Mouse (Mus musculus) stomach, postnatal 0 days (tissue): Measurements from ENCODE around the gene Ubxn10. TPM values are rescaled to one million over a fixed set of nuclear protein-coding genes. Genes with fewer than 3 reads are reported as not detected.

Source experiments
- ATAC-seq: fragments of 200-750 bp; cut with Nextera tagmentation; 2 replicates; pipeline ENCODE4 v1.8.0; 2017; ENCODE audit not compliant: low FRiP score, low TSS enrichment
- DNase-seq: peaks from one replicate; pipeline ENCODE4 v3.0.0-alpha.2; 2016; ENCODE audit warnings: low spot score
- H3K27ac ChIP-seq: fragments of 300-500 bp; sonication (generic); replicated peaks from 2 replicates; pipeline ENCODE4 v1.5.1; 2014; ENCODE audit warnings: mild to moderate bottlenecking, control low read depth
- H3K27me3 ChIP-seq: fragments of 300-500 bp; sonication (generic); 2 replicates; pipeline ENCODE4 v1.6.1; 2014; ENCODE audit warnings: low read length; ENCODE audit not compliant: control insufficient read depth, insufficient read depth
- H3K36me3 ChIP-seq: fragments of 300-500 bp; sonication (generic); 2 replicates; pipeline ENCODE4 v1.6.1; 2014; ENCODE audit warnings: low read length, mixed read lengths; ENCODE audit not compliant: control insufficient read depth, insufficient read depth
- H3K4me1 ChIP-seq: fragments of 300-500 bp; sonication (generic); replicated peaks from 2 replicates; pipeline ENCODE4 v1.6.1; 2014; ENCODE audit warnings: antibody characterized with exemption; ENCODE audit not compliant: control insufficient read depth, insufficient read depth
- H3K4me2 ChIP-seq: fragments of 300-500 bp; sonication (generic); replicated peaks from 2 replicates; pipeline ENCODE4 v1.6.1; 2014; ENCODE audit warnings: low read depth, mild to moderate bottlenecking, control low read depth, moderate library complexity
- H3K4me3 ChIP-seq: fragments of 300-500 bp; sonication (generic); 2 replicates; pipeline ENCODE4 v1.5.1; 2014; ENCODE audit warnings: low read depth, low read length, control low read depth
- H3K9ac ChIP-seq: fragments of 300-500 bp; sonication (generic); 2 replicates; pipeline ENCODE4 v1.6.1; 2014; ENCODE audit warnings: mild to moderate bottlenecking, low read length, control low read depth, mixed read lengths
- H3K9me3 ChIP-seq: fragments of 300-500 bp; sonication (generic); 2 replicates; pipeline ENCODE4 v1.6.1; 2016; ENCODE audit warnings: low read length; ENCODE audit not compliant: control insufficient read depth
- CTCF ChIP-seq: IDR thresholded peaks from 2 replicates; pipeline ENCODE4 v1.5.1; 2016; ENCODE audit warnings: antibody characterized with exemption, low read depth, mild to moderate bottlenecking, moderate library complexity
- EP300 ChIP-seq: optimal IDR thresholded peaks from 2 replicates; pipeline ENCODE3; 2016; ENCODE audit warnings: antibody characterized with exemption
- WGBS: fragments of 180-500 bp; shearing (Covaris S2); extraction: QIAGEN DNeasy Blood & Tissue Kit; methylation state at CpG from one replicate; pipeline ENCODE4 v1.1.7; 2014; 5-methylcytosine and 5-hydroxymethylcytosine counted together
- polyA plus RNA-seq: library from polyadenylated mRNA; unstranded; fragments of >200 nt; fragmentation: Nextera tagmentation; extraction: Ambion mirVana; gene quantifications from 2 replicates; pipeline ENCODE4 v1.2.1, GENCODE M21; 2015

Gene Ubxn10
- polyA plus RNA-seq, 1 experiment from 2014 or later = 0.64 TPM

DNA sequence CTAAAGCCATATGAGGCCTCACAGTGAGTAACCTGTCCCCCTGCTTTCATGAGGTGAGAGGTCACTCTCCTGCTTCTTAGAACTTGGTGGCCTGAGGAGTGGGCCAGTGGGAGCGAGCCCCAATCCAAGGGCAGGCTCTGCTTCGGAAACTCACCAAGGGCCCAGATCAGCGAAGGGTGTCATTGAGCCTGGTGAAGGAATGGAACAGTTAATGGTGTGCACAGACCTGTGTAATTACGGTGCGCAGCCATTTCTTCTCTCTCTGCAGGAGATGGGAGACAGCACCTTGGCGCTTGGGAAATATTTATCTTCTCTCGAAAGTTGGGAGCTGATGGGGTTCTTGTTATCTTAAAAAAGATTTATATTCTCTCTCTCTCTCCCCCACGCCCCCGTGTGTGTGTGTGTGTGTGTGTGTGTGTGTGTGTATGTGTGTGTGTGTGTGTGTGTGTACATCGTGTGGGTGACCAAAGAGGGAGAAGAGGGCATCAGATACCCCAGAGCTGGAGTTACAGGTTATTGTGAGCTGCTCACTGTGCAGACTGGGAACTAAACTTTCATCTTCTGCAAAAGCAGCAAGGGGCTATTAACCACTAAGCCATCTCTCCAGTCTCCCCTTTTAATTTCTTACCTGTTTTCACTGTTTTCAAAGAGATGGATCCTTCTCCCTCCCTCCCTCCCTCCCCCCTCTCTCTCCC is 39.7 kb downstream of the Ubxn10 start:
- H3K27ac ChIP-seq = no peak overlapping the region
- H3K4me3 ChIP-seq = no peak overlapping the region
- no peaks in the 10 kb centered on the region for H3K4me1 ChIP-seq
- H3K9me3 ChIP-seq = no peaks in the 10 kb centered on the region
- DNase-seq = no peak
- H3K9ac ChIP-seq = no peak overlapping the region
- no peaks in the 10 kb centered on the region for H3K27me3 ChIP-seq
- no peak overlapping the region for H3K4me2 ChIP-seq
- ATAC-seq = no peak
- no peaks in the 10 kb centered on the region for H3K36me3 ChIP-seq
- WGBS = 44% methylated on average over 9 of the region's 10 CpGs
- TF ChIP-seq EP300 (no peak), CTCF (no peak)

DNA sequence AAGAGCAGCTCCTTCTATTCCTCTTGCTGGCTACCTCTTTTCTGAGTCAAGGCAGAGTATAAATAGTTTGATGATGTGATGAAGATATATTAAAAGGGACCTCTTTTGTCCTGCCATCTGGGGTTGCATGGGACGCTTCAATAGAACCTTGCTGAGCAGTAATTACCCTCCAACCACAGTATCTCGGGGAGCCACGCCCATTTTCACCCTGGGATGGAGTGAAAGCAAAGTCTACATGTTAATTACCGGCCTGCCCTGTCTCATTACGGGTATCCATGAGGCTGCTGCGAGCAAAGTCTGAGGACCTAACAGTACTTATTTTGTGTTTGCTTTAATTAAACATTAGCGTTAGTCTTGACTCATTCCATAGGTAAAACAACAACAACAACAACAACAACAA is 40.2 kb downstream of the Ubxn10 start:
- no peak overlapping the region for H3K9ac ChIP-seq
- DNase-seq (no peak), ATAC-seq (no peak)
- H3K4me3 ChIP-seq = no peak overlapping the region
- no peaks in the 10 kb centered on the region for H3K36me3 ChIP-seq
- no peaks in the 10 kb centered on the region for H3K9me3 ChIP-seq
- H3K27ac ChIP-seq = no peak overlapping the region
- no peak overlapping the region for H3K4me2 ChIP-seq
- no peaks in the 10 kb centered on the region for H3K4me1 ChIP-seq
- 37% methylated on average over 7 of the region's 7 CpGs for WGBS
- TF ChIP-seq CTCF (no peak), EP300 (no peak)
- H3K27me3 ChIP-seq = no peaks in the 10 kb centered on the region

DNA sequence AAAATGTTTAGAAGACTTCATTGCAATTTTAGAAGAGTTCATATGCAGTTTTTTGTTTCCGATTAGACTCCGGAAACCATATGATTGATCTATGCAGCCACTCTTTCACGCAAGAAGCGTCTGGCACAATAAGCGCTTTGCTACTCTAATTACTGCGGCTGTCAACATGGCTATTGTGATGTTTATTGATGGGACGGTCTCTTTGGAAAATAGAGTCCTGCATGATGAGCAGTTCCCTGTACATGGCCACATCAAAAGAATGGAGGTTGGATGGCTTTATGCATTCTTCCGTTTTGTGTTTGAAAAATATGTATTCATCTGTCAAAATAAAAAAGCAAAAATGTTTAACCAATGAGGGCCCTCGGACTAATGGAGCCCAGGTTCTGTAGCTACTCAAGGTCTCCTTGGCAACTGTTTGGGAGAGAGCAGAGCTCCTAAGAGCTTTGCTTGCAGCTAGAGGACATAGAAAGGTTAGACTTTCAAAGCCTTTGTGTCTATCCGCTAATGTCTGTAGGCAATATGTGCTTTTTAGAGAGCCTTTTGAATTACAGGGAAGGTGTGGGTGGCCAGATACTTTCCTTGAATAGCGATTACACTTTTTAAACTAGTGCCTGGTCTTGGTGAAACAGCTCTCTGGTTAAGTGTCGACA is 43.8 kb downstream of the Ubxn10 start:
- no peak overlapping the region for H3K27ac ChIP-seq
- H3K9me3 ChIP-seq = no peaks in the 10 kb centered on the region
- WGBS = 50% methylated on average over 12 of the region's 12 CpGs
- H3K4me2 ChIP-seq = no peak overlapping the region
- no peak for ATAC-seq
- no peaks in the 10 kb centered on the region for H3K36me3 ChIP-seq
- TF ChIP-seq CTCF = no peak
- TF ChIP-seq EP300 = no peak
- DNase-seq = no peak
- no peak overlapping the region for H3K9ac ChIP-seq
- H3K27me3 ChIP-seq = no peaks in the 10 kb centered on the region
- no peak overlapping the region for H3K4me3 ChIP-seq
- no peaks in the 10 kb centered on the region for H3K4me1 ChIP-seq

DNA sequence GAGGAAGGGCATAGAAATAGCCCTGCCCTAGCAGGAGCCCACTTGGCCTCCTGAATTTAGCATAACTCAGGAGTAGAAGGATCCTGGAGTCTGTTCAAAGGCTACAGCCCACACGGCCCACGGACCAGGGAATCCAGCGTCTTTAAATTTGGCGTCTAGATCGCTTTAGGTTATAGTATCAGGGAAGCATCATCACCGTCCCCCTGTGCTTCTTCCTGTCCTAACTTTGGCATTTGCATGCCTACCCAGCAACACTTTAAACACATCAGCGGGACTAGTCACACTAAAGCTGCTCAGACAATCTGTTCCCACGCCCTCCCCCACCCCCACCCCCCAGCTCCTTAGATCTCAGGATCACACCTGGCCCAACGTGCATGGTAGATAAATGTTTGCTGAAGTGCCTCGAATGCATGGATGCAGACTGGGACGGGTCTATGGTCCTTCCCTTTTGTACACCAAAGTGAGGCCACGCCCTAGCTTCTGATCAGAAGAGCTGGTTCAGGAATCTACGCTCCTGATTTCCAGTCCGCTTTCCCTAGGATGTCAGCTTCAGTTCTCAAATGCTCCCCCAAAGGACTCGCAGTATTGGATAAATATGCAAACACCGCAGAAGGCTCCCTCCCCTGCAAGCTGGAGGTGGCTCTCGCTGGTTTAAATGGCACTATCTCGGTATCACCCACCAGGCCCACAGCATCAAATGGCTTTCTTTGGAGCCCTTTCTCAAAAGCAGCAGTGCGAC is 45.4 kb downstream of the Ubxn10 start:
- ATAC-seq (no peak), DNase-seq (no peak)
- H3K36me3 ChIP-seq = no peaks in the 10 kb centered on the region
- no peak overlapping the region for H3K9ac ChIP-seq
- 6% methylated on average over 19 of the region's 19 CpGs for WGBS
- no peak overlapping the region for H3K27ac ChIP-seq
- no peak overlapping the region for H3K4me2 ChIP-seq
- H3K4me3 ChIP-seq = no peak overlapping the region
- H3K9me3 ChIP-seq = no peaks in the 10 kb centered on the region
- no peaks in the 10 kb centered on the region for H3K4me1 ChIP-seq
- TF ChIP-seq EP300 (no peak), CTCF (no peak)
- H3K27me3 ChIP-seq = no peaks in the 10 kb centered on the region

DNA sequence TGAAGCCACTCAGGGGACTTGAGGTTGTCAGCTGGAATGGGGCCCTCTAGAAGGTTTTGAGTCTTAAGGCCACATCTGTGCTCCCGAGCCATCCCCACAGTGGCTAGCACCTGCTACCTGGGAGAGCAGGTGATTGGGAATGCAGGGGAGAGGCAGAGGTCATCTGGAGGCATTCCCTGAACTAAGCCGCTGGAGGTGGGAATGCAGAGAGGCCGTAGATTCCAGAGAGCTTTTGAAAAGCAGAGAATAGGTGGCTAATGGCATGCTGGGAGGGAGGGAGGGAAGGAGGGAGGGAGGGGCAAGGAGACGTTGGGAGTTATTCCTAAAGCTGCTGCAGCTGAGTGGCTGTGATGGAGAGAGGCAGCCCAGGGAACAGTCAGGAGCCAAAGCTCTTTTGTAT is 46.4 kb downstream of the Ubxn10 start:
- H3K4me1 ChIP-seq = no peaks in the 10 kb centered on the region
- TF ChIP-seq CTCF = no peak
- TF ChIP-seq EP300 = no peak
- WGBS = 7% methylated on average over 4 of the region's 4 CpGs
- ATAC-seq (no peak), DNase-seq (no peak)
- H3K27ac ChIP-seq = no peak overlapping the region
- no peak overlapping the region for H3K4me3 ChIP-seq
- H3K27me3 ChIP-seq = no peaks in the 10 kb centered on the region
- no peaks in the 10 kb centered on the region for H3K36me3 ChIP-seq
- H3K9me3 ChIP-seq = no peaks in the 10 kb centered on the region
- H3K9ac ChIP-seq = no peak overlapping the region
- no peak overlapping the region for H3K4me2 ChIP-seq

DNA sequence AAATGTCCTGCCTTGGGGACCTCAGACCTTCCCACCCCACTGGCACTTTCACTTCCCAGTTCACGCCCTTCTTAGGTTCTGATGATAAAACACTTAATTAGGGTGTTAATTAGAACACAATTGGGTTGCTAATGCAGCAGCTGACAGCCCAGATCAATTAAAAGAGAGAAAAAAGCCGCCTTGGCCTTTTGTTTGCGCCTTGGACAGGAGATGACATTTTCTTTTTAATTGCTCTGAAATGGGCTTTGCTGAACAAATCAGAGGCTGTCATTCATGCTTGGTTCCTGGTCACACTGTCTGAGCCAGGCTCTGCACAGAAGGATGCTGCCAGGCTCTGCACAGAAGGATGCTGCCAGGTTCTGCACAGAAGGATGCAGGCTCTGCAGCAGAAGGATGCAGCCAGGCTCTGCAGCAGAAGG is 47.9 kb downstream of the Ubxn10 start:
- TF ChIP-seq EP300 = no peak
- no peak for TF ChIP-seq CTCF
- Histone ChIP-seq H3K27me3 (no peaks in the 10 kb centered on the region), H3K4me1 (no peaks in the 10 kb centered on the region), H3K9ac (no peak overlapping the region), H3K27ac (no peak overlapping the region), H3K4me2 (no peak overlapping the region), H3K9me3 (no peaks in the 10 kb centered on the region), H3K4me3 (no peak overlapping the region), H3K36me3 (no peaks in the 10 kb centered on the region)
- DNase-seq (no peak), ATAC-seq (no peak)
- WGBS = 37% methylated on average over 3 of the region's 3 CpGs
